Mouse (Mus musculus) kidney, adult 2 months (tissue): ENCODE results near the gene Rnd1.
A peak's percentile ranks its signal among the peaks of the same experiment; 100 is the strongest.

Experiments used
- CTCF ChIP-seq: fragments of 200-500 bp; conservative IDR thresholded peaks from 2 replicates; pipeline ENCODE4 v1.5.1; 2011; ENCODE audit warnings: low read depth, mild to moderate bottlenecking, control low read depth, low read length, moderate library complexity, mixed read lengths; ENCODE audit not compliant: insufficient read depth, insufficient read length
- POLR2A ChIP-seq: fragments of 200-500 bp; IDR thresholded peaks from one replicate; pipeline ENCODE4 v1.6.1; 2011; ENCODE audit warnings: low read depth, low read length, control low read depth

- TF ChIP-seq CTCF: peak; percentile 30; the same call in 1 of the 2 replicates
- no peak for TF ChIP-seq POLR2A
Measured at GRCm38 (mm10) chr15:98685926-98686325, 8.7 kb upstream of the Rnd1 start.
